Mouse (Mus musculus) heart, adult 2 months (tissue): ENCODE results near the gene Mobp. TPM values are rescaled to one million over a fixed set of nuclear protein-coding genes. Genes with fewer than 3 reads are reported as not detected.

Experiments
- DNase-seq, 2 experiments: peaks; one replicate each; pipeline ENCODE4 v3.0.0; 2021
- H3K27ac ChIP-seq: fragments of 200-600 bp; 2 replicates; pipeline ENCODE4 v1.8.1; 2022
- H3K27me3 ChIP-seq: fragments of 200-500 bp; 2 replicates; pipeline ENCODE4 v1.6.1; 2012; ENCODE audit warnings: mild to moderate bottlenecking, low read length, inconsistent platforms, mixed read lengths; ENCODE audit not compliant: control insufficient read depth, insufficient read depth
- H3K36me3 ChIP-seq: fragments of 200-500 bp; 2 replicates; pipeline ENCODE4 v1.6.1; 2012; ENCODE audit warnings: low read length, inconsistent platforms; ENCODE audit not compliant: control insufficient read depth, insufficient read depth
- H3K4me1 ChIP-seq: fragments of 200-500 bp; 2 replicates; pipeline ENCODE4 v1.6.1; 2011; ENCODE audit warnings: low read length; ENCODE audit not compliant: control insufficient read depth, insufficient read depth
- H3K4me3 ChIP-seq: fragments of 200-600 bp; 2 replicates; pipeline ENCODE4 v1.8.1; 2022
- H3K79me2 ChIP-seq: fragments of 200-500 bp; replicated peaks from 2 replicates; pipeline ENCODE4 v1.6.1; 2012; ENCODE audit warnings: mild to moderate bottlenecking, inconsistent platforms, low read length, moderate library complexity, mixed read lengths; ENCODE audit not compliant: control insufficient read depth, insufficient read depth
- H3K9ac ChIP-seq: fragments of 200-500 bp; 2 replicates; pipeline ENCODE4 v1.6.1; 2012; ENCODE audit warnings: low read depth, mild to moderate bottlenecking, control low read depth, inconsistent platforms, low read length, mixed read lengths
- CTCF ChIP-seq: fragments of 200-600 bp; IDR thresholded peaks from 2 replicates; pipeline ENCODE4 v1.8.1; 2022; ENCODE audit warnings: antibody characterized with exemption, mild to moderate bottlenecking, moderate library complexity
- EP300 ChIP-seq: fragments of 200-500 bp; IDR thresholded peaks from 2 replicates; pipeline ENCODE4 v1.6.1; 2011; ENCODE audit warnings: low read depth, low read length, control low read depth; ENCODE audit not compliant: insufficient read depth
- POLR2A ChIP-seq: fragments of 200-500 bp; IDR thresholded peaks from 2 replicates; pipeline ENCODE4 v1.6.1; 2011; ENCODE audit warnings: mild to moderate bottlenecking, low read depth, low read length, control low read depth; ENCODE audit not compliant: insufficient read depth
- WGBS: fragments of 180-500 bp; shearing (Covaris S2); methylation state at CpG from one replicate; pipeline ENCODE4 v1.1.7; 2018; 5-methylcytosine and 5-hydroxymethylcytosine counted together
- intact Hi-C: fragments of 180-260 bp; cut with DNase I; formaldehyde crosslinking; loops from one replicate; pipeline ENCODE4 v1.15.1; 2025
- polyA plus RNA-seq: library from polyadenylated mRNA; depleted of rRNA; stranded (reverse); fragments of >200 nt; gene quantifications from 2 replicates; pipeline ENCODE4 v1.2.3, GENCODE M21; 2012
- total RNA-seq, 2 experiments: library from RNA; stranded (reverse); gene quantifications; 2 replicates each; pipeline ENCODE4 v1.2.3; 2021

Mobp gene
- total and polyA plus RNA-seq, 3 experiments, result not detected

DNA sequence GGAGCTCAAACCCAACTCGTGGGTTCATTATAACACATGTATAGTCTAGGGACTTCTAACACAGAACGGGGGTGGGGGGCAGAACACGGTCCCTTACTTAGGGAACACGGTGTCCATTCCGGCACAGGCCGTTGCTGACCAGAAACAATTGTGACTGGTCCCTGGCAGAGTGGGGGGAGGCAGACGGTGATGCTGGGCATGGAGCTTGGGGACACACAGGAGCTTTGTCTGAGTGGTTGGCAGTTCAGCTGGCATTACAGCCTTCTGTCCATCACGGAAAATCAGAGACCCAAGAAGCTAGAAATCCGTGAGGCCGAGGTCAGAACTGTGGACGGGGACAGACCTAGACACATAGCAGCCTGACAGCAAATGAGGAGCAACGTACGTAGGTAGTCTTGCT is 5.0 kb upstream of the Mobp start:
- Histone ChIP-seq H3K79me2 (no peaks in the 10 kb centered on the region), H3K4me3 (no peak overlapping the region), H3K4me1 (no peaks in the 10 kb centered on the region), H3K36me3 (no peaks in the 10 kb centered on the region), H3K27me3 (no peaks in the 10 kb centered on the region), H3K9ac (no peak overlapping the region), H3K27ac (no peak overlapping the region)
- no peak for DNase-seq
- intact Hi-C loops, result loop anchor here (5.0 kb wide), 1 partner anchor 233 kb away; no protein-coding TSS in a partner anchor
- TF ChIP-seq CTCF (no peak), POLR2A (no peak), EP300 (no peak)
- WGBS, result 83% methylated on average over 13 of the region's 13 CpGs

DNA sequence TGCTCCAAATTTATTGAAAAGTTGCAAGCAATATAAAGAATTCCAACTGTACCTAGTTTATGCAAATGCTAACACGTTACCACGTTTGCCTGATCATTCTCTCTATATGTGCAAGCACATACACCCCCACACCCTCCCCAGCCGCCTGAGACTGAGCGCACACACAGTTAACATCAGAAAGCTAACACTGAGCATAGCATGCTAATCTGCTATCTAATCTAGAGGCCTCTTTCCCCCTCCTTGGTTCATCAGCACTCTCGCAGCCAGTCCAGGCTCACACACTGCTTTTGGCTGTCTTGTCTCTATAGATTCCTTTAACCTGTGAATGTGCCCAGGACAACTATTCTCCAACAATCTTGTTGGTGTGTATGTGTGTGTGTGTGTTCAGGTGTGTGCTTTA is 1.6 kb downstream of the Mobp start:
- no peaks in the 10 kb centered on the region for H3K79me2 ChIP-seq
- H3K4me1 ChIP-seq, result no peaks in the 10 kb centered on the region
- 63% methylated on average over 5 of the region's 5 CpGs for WGBS
- TF ChIP-seq EP300, result no peak
- TF ChIP-seq POLR2A, result no peak
- TF ChIP-seq CTCF, result no peak
- intact Hi-C loops, result no loop called here
- H3K27ac ChIP-seq, result no peak overlapping the region
- no peak overlapping the region for H3K9ac ChIP-seq
- no peaks in the 10 kb centered on the region for H3K36me3 ChIP-seq
- no peak for DNase-seq
- H3K27me3 ChIP-seq, result no peaks in the 10 kb centered on the region
- no peak overlapping the region for H3K4me3 ChIP-seq

DNA sequence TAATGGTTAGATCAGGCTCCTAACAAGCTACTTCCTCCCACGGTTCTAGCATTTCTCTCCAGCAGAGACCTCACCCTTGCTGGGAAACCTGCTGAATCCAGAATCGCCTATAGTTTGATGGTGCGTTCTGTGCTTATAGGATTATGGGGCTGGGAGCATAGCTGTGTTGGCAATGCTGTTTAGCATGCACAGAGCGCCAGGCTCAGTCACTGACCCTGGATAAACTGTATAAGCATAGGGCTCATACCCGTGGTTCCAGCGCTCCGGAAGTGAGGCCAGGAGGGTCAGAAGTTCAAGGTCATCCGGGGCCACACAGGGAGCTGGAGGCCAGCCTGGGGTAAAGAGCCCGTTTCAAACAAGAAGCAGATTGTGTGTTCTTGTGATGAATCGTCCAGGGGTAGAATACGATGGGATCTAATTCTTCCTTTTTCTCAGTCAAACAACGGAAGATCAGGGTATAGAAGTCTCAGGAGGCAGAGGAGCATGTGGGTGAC is 2.4 kb downstream of the Mobp start:
- intact Hi-C loops, result no loop called here
- TF ChIP-seq POLR2A (no peak), CTCF (no peak), EP300 (no peak)
- H3K36me3 ChIP-seq, result no peaks in the 10 kb centered on the region
- no peak overlapping the region for H3K9ac ChIP-seq
- H3K27ac ChIP-seq, result no peak overlapping the region
- no peak overlapping the region for H3K4me3 ChIP-seq
- H3K27me3 ChIP-seq, result no peaks in the 10 kb centered on the region
- DNase-seq, result no peak
- 73% methylated on average over 12 of the region's 12 CpGs for WGBS
- no peaks in the 10 kb centered on the region for H3K4me1 ChIP-seq
- H3K79me2 ChIP-seq, result no peaks in the 10 kb centered on the region

DNA sequence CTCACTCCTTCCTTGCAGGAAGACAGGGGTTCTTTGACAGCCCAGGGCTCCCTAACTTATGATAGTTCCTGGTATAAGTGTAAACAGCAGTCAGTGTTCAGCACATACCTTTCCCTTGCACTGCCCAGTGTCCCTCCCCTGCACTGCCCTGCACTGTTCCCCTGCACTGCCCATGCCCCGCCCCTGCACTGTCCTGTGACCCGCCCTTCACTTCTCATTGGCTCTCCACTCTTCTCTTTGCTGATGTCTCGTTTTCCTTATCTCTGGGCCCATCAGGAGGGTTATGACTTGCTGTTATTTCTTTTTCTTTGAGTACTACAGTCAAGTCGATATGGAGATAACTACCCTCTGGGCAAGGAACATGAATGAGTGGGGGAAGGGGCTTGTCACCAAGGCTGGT is 8.5 kb downstream of the Mobp start:
- 37% methylated on average over 4 of the region's 4 CpGs for WGBS
- intact Hi-C loops, result no loop called here

DNA sequence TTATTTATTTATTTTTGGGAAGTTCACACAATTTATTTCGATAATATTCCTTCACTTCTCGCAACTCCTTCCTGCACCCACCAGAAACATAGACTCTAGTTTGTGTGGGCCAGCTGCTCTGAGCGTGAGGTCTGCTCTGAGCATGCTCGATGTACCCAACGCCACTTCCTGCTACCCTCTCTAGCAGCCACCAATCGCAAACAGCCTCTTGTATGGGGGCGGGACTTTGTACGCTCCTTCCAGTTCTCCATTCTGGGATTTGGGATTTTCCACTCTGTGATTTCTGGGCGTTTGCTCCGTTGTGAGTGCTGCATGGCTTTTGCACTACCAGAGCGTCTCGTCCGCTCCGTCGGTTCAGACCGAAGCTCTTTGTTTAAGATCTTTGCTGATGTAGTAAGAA is 14.4 kb downstream of the Mobp start:
- DNase-seq, result no peak
- H3K79me2 ChIP-seq, result no peaks in the 10 kb centered on the region
- no peak overlapping the region for H3K4me3 ChIP-seq
- H3K27ac ChIP-seq, result no peak overlapping the region
- TF ChIP-seq EP300, result no peak
- TF ChIP-seq POLR2A, result no peak
- TF ChIP-seq CTCF, result no peak
- no peaks in the 10 kb centered on the region for H3K27me3 ChIP-seq
- no peaks in the 10 kb centered on the region for H3K36me3 ChIP-seq
- WGBS, result 87% methylated on average over 16 of the region's 16 CpGs
- intact Hi-C loops, result no loop called here
- H3K9ac ChIP-seq, result no peak overlapping the region
- H3K4me1 ChIP-seq, result no peaks in the 10 kb centered on the region

More for the DNA sequence above, 8.5 kb downstream of the Mobp start:
- H3K4me1 ChIP-seq, result no peaks in the 10 kb centered on the region
- H3K27ac ChIP-seq, result no peak overlapping the region
- no peaks in the 10 kb centered on the region for H3K79me2 ChIP-seq
- no peak for TF ChIP-seq EP300
- no peak for TF ChIP-seq CTCF
- no peak for TF ChIP-seq POLR2A
- H3K27me3 ChIP-seq, result no peaks in the 10 kb centered on the region
- H3K36me3 ChIP-seq, result no peaks in the 10 kb centered on the region
- no peak for DNase-seq
- H3K9ac ChIP-seq, result no peak overlapping the region
- no peak overlapping the region for H3K4me3 ChIP-seq

DNA sequence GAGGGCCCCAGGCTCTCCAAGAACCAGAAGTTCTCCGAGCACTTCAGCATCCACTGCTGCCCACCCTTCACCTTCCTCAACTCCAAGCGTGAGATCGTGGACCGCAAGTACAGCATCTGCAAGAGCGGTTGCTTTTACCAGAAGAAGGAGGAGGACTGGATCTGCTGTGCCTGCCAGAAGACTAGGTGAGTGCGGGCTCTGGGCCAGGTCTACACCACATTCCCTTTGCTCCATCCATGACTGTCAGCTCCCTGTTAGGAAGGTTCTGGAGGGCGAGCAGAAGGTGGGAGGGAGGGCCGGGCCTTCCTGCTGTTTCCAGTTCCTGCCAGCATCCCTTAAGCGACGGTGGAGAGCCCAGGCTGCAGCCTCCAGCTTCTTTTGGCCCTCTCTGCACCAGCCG is 18.3 kb downstream of the Mobp start:
- H3K27me3 ChIP-seq, result no peaks in the 10 kb centered on the region
- DNase-seq, result no peak
- no peak overlapping the region for H3K27ac ChIP-seq
- TF ChIP-seq POLR2A, result no peak
- TF ChIP-seq CTCF, result no peak
- no peak for TF ChIP-seq EP300
- no peaks in the 10 kb centered on the region for H3K36me3 ChIP-seq
- no peaks in the 10 kb centered on the region for H3K79me2 ChIP-seq
- no peak overlapping the region for H3K4me3 ChIP-seq
- H3K9ac ChIP-seq, result no peak overlapping the region
- H3K4me1 ChIP-seq, result no peaks in the 10 kb centered on the region
- 54% methylated on average over 11 of the region's 11 CpGs for WGBS
- intact Hi-C loops, result no loop called here
